Mouse (Mus musculus): ENCODE results near the gene Fam178b.

DNA sequence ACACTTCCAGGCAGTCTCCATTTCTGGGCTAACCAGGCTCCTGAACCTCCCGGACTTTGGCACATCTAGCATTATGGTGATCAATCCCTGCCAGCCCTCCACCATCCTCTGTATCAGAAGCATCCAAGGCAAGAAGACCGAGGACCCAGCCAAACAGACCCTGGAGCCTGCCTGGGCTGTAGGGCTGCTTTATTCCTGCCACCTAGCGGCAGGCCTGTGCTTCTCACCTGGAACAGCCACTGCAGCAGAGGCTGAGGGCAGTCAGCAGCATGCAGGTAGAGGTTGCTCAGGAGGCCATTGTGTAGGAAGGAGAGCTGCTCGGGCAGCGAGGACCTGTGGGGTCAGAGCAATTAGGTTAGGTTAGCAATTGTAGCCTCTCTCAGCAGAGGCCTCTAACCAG lies 48.0 kb downstream of the Fam178b start:
- no peak for TF ChIP-seq POLR2A (IDR thresholded peaks at IDR 0.05; ENCODE audit: borderline replicate concordance, extremely low read depth, insufficient read depth, insufficient read length, poor library complexity, severe bottlenecking)
- peak; percentile 90 for TF ChIP-seq CTCF (IDR thresholded peaks at IDR 0.05; ENCODE audit: borderline replicate concordance, extremely low read depth, insufficient read depth, insufficient read length)

All from brain, embryonic 14.5 days (tissue).